Mouse (Mus musculus) small intestine, adult 2 months (tissue): ENCODE data around the gene Ldhc.

Source experiments
- CTCF ChIP-seq: fragments of 200-500 bp; IDR thresholded peaks from 2 replicates; pipeline ENCODE4 v1.5.1; 2012; ENCODE audit warnings: low read depth, mild to moderate bottlenecking, control low read depth, inconsistent platforms, low read length, moderate library complexity, mixed read lengths; ENCODE audit not compliant: insufficient replicate concordance, insufficient read length; ENCODE audit errors: extremely low read depth
- POLR2A ChIP-seq: fragments of 200-500 bp; IDR thresholded peaks from 2 replicates; pipeline ENCODE4 v1.6.1; 2012; ENCODE audit warnings: low read depth, mild to moderate bottlenecking, control low read depth, inconsistent platforms, low read length, moderate library complexity

GRCm38 (mm10) chr7:46876841-46877240, 15.8 kb downstream of the Ldhc start:
- TF ChIP-seq CTCF (no peak), POLR2A (no peak)
